Comparison of ENCODE assay signal across 18 mouse cellular contexts in genomic region chr11:99068455-99068854, GRCm38 (mm10). TPM values are rescaled to one million over a fixed set of nuclear protein-coding genes. Genes with fewer than 3 reads are reported as not detected.
"Had no signal": no experiment of that assay in that cellular context is flagged by ENCODE, and none has a peak within 500 bp of the region (broad histone marks: within the 10 kb centered on the region; RNA-seq: fewer than 3 reads in every experiment).

No protein-coding gene starts in this region.

- H3K9me3 ChIP-seq: limb, embryonic 15.5 days; liver, embryonic 12.5 days; midbrain, embryonic 12.5 days; neural tube, embryonic 12.5 days had no signal

- DNase-seq: kidney, adult 2 months; kidney, postnatal 25 days; layer of hippocampus, adult 9-11 months; layer of hippocampus, postnatal 36 days; left cerebral cortex, postnatal 4 days; lung, embryonic 14.5 days; lung, postnatal 10 days; lung, postnatal 4 days; retina, postnatal 1 day; right cerebral cortex, postnatal 14 days had no signal

- ATAC-seq: intestine, embryonic 16.5 days; liver, embryonic 12.5 days; midbrain, embryonic 16.5 days had no signal

- H3K4me3 ChIP-seq: limb, embryonic 15.5 days; liver, embryonic 12.5 days; midbrain, embryonic 12.5 days; neural tube, embryonic 12.5 days had no signal

- H3K27ac ChIP-seq: limb, embryonic 15.5 days; liver, embryonic 12.5 days; midbrain, embryonic 12.5 days; neural tube, embryonic 12.5 days; stomach, postnatal 0 days had no signal

- H3K9ac ChIP-seq: limb, embryonic 15.5 days; liver, embryonic 12.5 days; lung, embryonic 14.5 days; midbrain, embryonic 12.5 days; neural tube, embryonic 12.5 days had no signal

- H3K36me3 ChIP-seq: limb, embryonic 15.5 days; liver, embryonic 12.5 days; midbrain, embryonic 12.5 days; neural tube, embryonic 12.5 days had no signal

- H3K27me3 ChIP-seq: limb, embryonic 15.5 days; liver, embryonic 12.5 days; midbrain, embryonic 12.5 days; neural tube, embryonic 12.5 days had no signal

- H3K4me2 ChIP-seq: limb, embryonic 15.5 days; liver, embryonic 12.5 days; lung, embryonic 14.5 days; midbrain, embryonic 12.5 days; neural tube, embryonic 12.5 days had no signal

RNA-seq across cellular contexts. Expression of gene Tns4, which starts 20.7 kb away (rescaled TPM):
- total RNA-seq: layer of hippocampus, postnatal 36 days; left cerebral cortex, postnatal 4 days; megakaryocyte-erythroid progenitor cell, adult 5-6 weeks had no signal
